Mouse (Mus musculus) liver, embryonic 14 days (tissue): Measurements from ENCODE around the gene Cog2. TPM values are rescaled to one million over a fixed set of nuclear protein-coding genes. Genes with fewer than 3 reads are reported as not detected.

Experiments
- polyA plus RNA-seq: library from polyadenylated mRNA; depleted of rRNA; stranded (reverse); fragments of >200 nt; gene quantifications from 2 replicates; pipeline ENCODE4 v1.2.3, GENCODE M21; 2012; rRNA removed

The Cog2 gene
- polyA plus RNA-seq = 9.2 and 10.3 TPM in 2 replicates

GRCm38 (mm10) chr8:124520249-124521080 lies at the start of gene Cog2:
Gene Cog2, plus strand, starts transcription at chr8:124520767.

GRCm38 (mm10) chr8:124569593-124569992 lies 49.0 kb downstream of the Cog2 start, which contains the start of gene Agt:
Gene Agt, minus strand, starts transcription at chr8:124569706.

GRCm38 (mm10) chr8:124575811-124576210 lies 55.2 kb downstream of the Cog2 start, which contains the start of gene Capn9:
Gene Capn9, plus strand, starts transcription at chr8:124576111.

Other genes starting within 250 kb of the Cog2 start
- gene Pgbd5, start 81.1 kb upstream of the Cog2 start, polyA plus RNA-seq = 0.15 TPM in 2 replicates
- 57.7 and 62.4 TPM in 2 replicates for gene Agt, start 48.9 kb downstream of the Cog2 start, polyA plus RNA-seq
- not detected in 2 replicates for gene Capn9, start 55.3 kb downstream of the Cog2 start, polyA plus RNA-seq
- 7.4 and 8.9 TPM in 2 replicates for gene 2310022B05Rik, start 142.6 kb downstream of the Cog2 start, polyA plus RNA-seq
- gene Ttc13, start 201.2 kb downstream of the Cog2 start, polyA plus RNA-seq = 9.2 and 11.2 TPM in 2 replicates
- gene Arv1, start 201.4 kb downstream of the Cog2 start, polyA plus RNA-seq = 5.1 and 6.4 TPM in 2 replicates
- 1.5 and 1.9 TPM in 2 replicates for gene Fam89a, start 231.1 kb downstream of the Cog2 start, polyA plus RNA-seq